ENCODE assay signal across 21 mouse cellular contexts in genomic region chr12:72225371-72225770, GRCm38 (mm10). TPM values are rescaled to one million over a fixed set of nuclear protein-coding genes. Genes with fewer than 3 reads are reported as not detected.
"Had no signal": no experiment of that assay in that cellular context is flagged by ENCODE, and none has a peak within 500 bp of the region (broad histone marks: within the 10 kb centered on the region; RNA-seq: fewer than 3 reads in every experiment).

No protein-coding gene starts in this region.

- ATAC-seq: liver, postnatal 0 days; lung, postnatal 0 days; midbrain, embryonic 13.5 days had no signal

- H3K9ac ChIP-seq: kidney, embryonic 15.5 days; limb, embryonic 12.5 days; limb, embryonic 15.5 days; liver, embryonic 14.5 days; liver, postnatal 0 days; lung, embryonic 14.5 days; midbrain, embryonic 13.5 days had no signal

- H3K27ac ChIP-seq: kidney, embryonic 15.5 days; limb, embryonic 12.5 days; limb, embryonic 15.5 days; liver, embryonic 14.5 days; macrophage; midbrain, embryonic 13.5 days; stomach, postnatal 0 days had no signal

- H3K4me1 ChIP-seq: kidney, embryonic 15.5 days; limb, embryonic 12.5 days; limb, embryonic 15.5 days had no signal

- H3K4me3 ChIP-seq: kidney, embryonic 15.5 days; limb, embryonic 12.5 days; limb, embryonic 15.5 days; midbrain, embryonic 13.5 days had no signal

- H3K27me3 ChIP-seq: kidney, embryonic 15.5 days; limb, embryonic 12.5 days; limb, embryonic 15.5 days; midbrain, embryonic 13.5 days had no signal

- H3K36me3 ChIP-seq: kidney, embryonic 15.5 days; limb, embryonic 12.5 days; limb, embryonic 15.5 days had no signal

- H3K9me3 ChIP-seq: kidney, embryonic 15.5 days; limb, embryonic 12.5 days; limb, embryonic 15.5 days; midbrain, embryonic 13.5 days had no signal

- H3K4me2 ChIP-seq: kidney, embryonic 15.5 days; limb, embryonic 12.5 days; limb, embryonic 15.5 days; liver, embryonic 11.5 days; lung, embryonic 14.5 days; midbrain, embryonic 13.5 days had no signal

- DNase-seq: kidney, adult 11 months; kidney, adult 8-10 months; kidney, postnatal 10 days; kidney, postnatal 36 days; left cerebral cortex, postnatal 4 days; liver, postnatal 0 days; lung, embryonic 14.5 days; right cerebral cortex, postnatal 4 days; thymus, adult 2 months; thymus, postnatal 14 days; thymus, postnatal 4 days had no signal

RNA-seq across cellular contexts. Expression of gene Ccdc175, which starts 40.5 kb away (rescaled TPM):
- polyA plus RNA-seq: kidney, embryonic 15.5 days; limb, embryonic 12.5 days; limb, embryonic 15.5 days; liver, embryonic 11.5 days; liver, embryonic 14.5 days; liver, postnatal 0 days; lung, embryonic 14.5 days; lung, postnatal 0 days; macrophage; midbrain, embryonic 13.5 days; stomach, embryonic 14.5 days; stomach, postnatal 0 days; thymus, adult 2 months had no signal
